Mouse (Mus musculus) ovary, postnatal 36 days (tissue): ENCODE measurements around the gene Phf21b.
A peak's percentile ranks its signal among the peaks of the same experiment; 100 is the strongest.

Source experiments
- DNase-seq: peaks from one replicate; pipeline ENCODE4 v3.0.0; 2022; ENCODE audit warnings: low spot score, mixed read lengths

Phf21b gene

DNA sequence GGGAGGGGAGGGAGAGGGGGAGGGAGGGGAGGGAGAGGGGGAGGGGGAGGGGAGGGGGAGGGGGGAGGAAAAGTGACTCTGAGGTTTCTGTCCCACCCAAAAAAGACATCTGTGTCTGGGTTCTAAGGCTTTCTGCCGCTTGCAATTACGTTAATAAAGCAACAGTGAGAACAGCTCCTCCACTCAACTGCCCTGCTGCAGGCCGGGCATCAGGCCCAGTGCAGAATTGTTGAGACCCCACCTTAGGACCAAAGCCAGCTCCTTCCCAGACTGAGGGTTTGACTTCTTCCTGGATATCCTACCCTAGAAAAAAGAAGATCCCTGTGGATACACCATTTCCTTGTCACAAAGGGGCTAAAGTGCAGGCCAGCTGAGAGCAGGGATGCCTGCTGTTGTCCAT is 9.6 kb downstream of the Phf21b start:
- DNase-seq: no peak

- DNase-seq: no peak
These were observed 11.0 kb downstream of the Phf21b start for GRCm38 (mm10) chr15:84844831-84845230.

GRCm38 (mm10) chr15:84843034-84843433 is 12.8 kb downstream of the Phf21b start:
- DNase-seq: no peak

- DNase-seq: no peak
These were observed 13.7 kb downstream of the Phf21b start for GRCm38 (mm10) chr15:84841925-84842821.

- DNase-seq: no peak
These were observed 15.3 kb downstream of the Phf21b start for GRCm38 (mm10) chr15:84840560-84840959.

DNA sequence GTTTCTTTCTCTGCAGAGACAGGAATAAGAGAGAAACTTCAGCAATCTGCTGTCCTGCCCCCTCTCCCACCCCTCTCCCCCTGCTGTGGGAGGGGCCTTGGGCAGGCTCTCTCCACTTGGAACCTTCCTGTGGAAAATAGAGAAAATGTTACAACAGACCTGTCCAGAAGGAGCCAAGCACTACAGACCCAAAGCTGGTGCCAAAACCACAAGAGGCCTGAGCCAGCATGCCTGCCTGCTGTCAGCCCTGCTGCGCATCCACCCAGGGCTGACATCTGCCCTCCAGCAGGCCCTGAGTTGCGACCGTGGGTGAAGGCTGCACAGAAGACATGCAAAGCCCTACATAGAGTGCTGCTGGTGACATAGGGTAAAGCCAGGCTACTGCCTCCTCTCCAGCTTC is 16.3 kb downstream of the Phf21b start:
- DNase-seq: no peak

DNA sequence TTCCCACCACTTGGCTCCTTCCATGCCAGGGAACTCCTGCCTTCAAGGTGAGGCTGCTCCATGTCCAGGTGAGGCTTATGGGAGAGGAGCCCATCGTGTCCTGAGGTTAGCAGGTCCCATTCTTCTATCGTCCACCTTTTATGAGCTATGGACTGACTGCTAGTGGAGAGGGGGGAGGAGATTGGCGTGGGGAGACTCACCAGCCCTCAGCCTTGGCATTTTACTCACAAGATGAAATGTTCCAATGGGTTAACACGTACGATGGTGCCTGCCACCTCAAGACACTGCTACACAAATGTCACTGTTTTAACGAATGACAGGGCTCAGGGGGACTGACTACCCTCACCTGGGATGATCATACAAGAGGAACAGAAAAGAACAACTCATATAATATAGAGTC is 18.0 kb downstream of the Phf21b start:
- DNase-seq: no peak

GRCm38 (mm10) chr15:84829416-84829815 is 26.4 kb downstream of the Phf21b start:
- DNase-seq: peak; percentile 85

DNA sequence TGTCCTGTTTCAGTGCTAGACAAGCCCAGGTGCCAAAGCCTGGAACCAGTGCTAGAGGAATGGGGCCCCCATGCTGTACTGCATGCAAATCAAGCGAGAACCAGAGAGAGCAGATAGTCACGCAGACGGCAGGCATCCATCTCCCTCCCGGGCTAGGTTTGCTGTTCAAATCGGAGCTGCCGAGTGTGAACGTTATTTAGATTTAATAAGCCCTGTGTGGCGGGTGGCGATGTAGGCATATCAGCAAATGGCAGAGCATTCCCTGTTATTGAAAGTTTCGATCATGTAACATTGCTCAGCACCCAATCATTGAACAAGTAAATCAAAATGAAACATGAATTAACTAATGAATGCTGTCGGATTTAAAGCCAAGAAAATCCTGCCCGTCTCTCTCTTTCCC is 27.2 kb downstream of the Phf21b start:
- no peak for DNase-seq

DNA sequence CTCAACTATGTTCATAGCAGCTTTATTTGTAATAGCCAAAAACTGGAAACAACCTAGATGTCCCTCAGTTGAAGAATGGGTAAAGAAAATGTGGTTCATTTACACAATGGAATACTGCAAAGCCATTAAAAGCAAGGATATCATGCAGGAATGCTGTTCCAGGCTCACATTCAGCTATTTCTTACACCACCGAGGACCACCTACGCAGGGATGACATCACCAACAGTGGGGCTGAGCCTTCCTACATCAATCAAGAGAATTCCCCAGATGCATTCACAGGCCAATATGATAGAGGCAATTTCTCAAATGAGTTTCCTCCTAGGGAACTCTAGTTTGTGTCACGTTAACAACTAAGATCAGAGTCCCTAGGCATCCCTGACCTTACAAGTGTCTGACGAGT is 32.8 kb downstream of the Phf21b start:
- no peak for DNase-seq

DNA sequence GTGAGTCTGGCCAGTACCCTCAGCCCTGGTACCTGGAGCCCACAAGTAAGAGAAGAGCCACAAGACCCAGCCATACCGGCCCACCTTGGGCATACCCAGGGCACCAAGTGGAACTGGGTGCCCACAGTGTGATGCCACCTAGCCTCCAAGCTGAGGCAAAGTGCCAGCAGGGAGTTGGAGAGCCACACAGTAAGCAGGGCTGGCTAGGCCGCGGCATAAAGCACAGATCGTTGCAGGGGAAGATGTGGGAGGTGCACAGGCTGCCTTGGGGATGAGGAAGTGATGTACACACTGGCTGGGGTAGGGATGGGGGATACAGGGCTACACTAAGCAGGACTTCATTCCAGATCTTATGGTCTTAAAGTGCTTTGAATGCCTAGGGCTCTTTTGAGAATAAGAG is 35.0 kb downstream of the Phf21b start:
- no peak for DNase-seq

- DNase-seq: no peak
These were observed 37.6 kb downstream of the Phf21b start for GRCm38 (mm10) chr15:84818284-84818683.

- no peak for DNase-seq
These were observed 38.3 kb downstream of the Phf21b start for GRCm38 (mm10) chr15:84817589-84817988.

DNA sequence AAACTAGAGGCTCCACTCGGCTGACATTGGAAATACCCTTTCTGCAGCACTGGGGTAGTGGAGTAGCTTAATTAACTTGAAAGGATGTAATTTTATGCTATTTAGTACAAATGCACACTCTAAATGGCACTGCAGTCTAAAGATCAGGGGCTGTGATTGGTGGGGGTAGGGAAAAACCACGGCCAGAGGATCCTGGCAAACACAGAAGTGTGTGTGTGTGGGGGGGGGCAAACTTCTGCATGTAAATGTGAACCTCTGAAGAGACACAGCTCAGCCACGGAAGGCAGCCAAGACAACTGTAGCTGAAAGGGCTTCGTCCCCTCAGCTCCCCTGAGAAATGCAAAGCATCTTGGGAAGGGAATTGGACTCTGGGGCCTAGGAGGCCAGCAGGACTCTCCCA is 40.7 kb downstream of the Phf21b start:
- no peak for DNase-seq

GRCm38 (mm10) chr15:84812831-84813357 is 43.0 kb downstream of the Phf21b start:
- DNase-seq: no peak

DNA sequence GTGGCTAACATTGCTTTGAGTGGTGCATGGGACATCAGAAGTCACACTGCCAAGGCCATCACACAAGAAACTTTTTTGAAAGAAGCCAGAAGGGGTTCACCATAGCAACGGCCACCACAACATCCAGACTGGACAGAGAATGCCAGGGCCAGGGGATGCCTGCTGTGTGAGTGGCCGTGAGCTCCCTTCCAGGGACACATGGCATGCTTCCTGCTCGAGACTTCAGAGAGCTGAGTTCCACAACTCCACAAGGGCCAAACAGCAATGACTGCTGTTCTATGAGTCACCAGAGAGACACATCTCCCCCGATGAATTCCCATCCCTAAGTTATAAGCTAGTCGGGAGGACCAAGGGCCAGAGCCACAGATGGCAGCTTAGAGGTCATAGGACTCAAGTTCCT is 44.7 kb downstream of the Phf21b start:
- DNase-seq: no peak

GRCm38 (mm10) chr15:84809275-84809952 is 46.4 kb downstream of the Phf21b start:
- no peak for DNase-seq

DNA sequence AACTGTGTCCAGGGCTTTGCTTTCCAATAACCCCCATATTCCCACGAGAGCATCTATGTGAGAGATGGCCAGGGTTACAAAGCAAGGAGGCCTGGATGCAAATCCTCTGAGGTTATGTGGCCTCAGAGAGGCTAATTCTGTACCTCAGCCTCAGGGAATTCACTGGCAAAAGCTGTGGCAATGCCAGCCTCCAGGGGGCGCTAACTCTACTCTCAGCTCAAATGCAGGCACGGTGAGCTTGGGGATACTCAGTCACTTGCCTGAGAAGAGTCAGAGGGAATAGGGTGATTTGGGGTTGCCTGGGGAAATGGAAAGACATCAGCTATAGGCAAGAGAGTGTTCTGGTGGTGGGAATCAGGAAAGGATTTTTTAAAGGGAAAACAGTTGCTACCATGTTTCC is 52.2 kb downstream of the Phf21b start:
- DNase-seq: peak; percentile 34

DNA sequence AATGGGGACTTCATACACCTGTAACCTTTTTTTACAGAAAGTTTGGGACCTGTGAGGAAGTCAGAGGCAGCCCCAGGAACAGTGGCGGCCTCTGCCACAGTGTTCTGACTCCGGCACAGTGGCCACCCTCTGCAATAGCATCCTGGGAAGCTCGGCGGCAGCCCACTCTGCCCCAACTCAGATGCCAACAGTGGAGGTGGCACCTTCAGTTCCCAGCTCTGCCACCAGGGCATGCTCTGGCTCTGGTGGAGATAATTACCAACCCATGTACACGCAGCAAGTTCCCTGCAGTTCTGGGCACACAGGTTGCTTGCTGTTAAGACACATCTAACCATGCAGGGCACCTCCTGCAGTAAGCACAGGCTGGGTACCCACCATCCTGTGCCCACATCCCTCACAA is 55.7 kb downstream of the Phf21b start:
- no peak for DNase-seq

- DNase-seq: no peak
These were observed 62.2 kb downstream of the Phf21b start for GRCm38 (mm10) chr15:84793649-84794048.

DNA sequence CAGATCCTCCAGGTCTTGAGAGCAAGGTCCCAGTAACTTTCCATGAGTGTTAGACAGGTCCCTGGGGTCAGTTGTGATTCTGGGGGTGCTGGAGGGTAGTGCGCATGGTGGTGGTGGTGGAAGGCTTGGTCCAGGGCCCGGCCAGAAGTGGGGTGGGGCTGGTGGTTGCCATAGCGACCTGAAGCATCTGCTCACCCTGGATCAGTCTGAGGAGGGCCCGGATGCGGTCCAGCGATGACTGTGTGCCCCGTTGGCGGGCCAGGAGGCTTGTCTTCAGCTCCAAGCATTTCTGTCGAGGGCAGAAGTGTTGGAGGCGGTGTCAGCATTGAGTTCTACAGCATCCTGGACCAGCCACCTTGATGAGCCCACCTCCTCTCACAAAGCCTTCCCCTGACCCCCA is 68.7 kb downstream of the Phf21b start:
- no peak for DNase-seq

- no peak for DNase-seq
These were observed 71.0 kb downstream of the Phf21b start for GRCm38 (mm10) chr15:84784812-84785211.

GRCm38 (mm10) chr15:84778587-84778986 is 77.3 kb downstream of the Phf21b start:
- no peak for DNase-seq
